Mouse (Mus musculus) MEL (cell line): ENCODE measurements around the gene Usp33. TPM values are rescaled to one million over a fixed set of nuclear protein-coding genes. Genes with fewer than 3 reads are reported as not detected.

Source experiments
- DNase-seq: peaks from one replicate; pipeline ENCODE4 v3.0.0; 2011; ENCODE audit warnings: low read depth, low spot score
- H3K27ac ChIP-seq: 2 replicates; pipeline ENCODE4 v1.5.1; 2012; ENCODE audit warnings: low read depth, mild to moderate bottlenecking, control low read depth, low read length, moderate library complexity; ENCODE audit not compliant: control insufficient read depth
- H3K27me3 ChIP-seq, 2 experiments: fragments of 150-350 bp in 1 of 2; sonication (generic) in 1 of 2; 2 replicates each; pipeline ENCODE4 v1.6.1; 2012; ENCODE audit warnings: low read length in 2 of 2, mild to moderate bottlenecking in 2 of 2, improper control_type of control experiment in 1 of 2, moderate library complexity in 1 of 2; ENCODE audit not compliant: insufficient read depth in 2 of 2, control insufficient read depth in 1 of 2
- H3K36me3 ChIP-seq, 2 experiments: 2 replicates each; pipeline ENCODE4 v1.6.1; 2012 to 2014; ENCODE audit warnings: low read length in 2 of 2, improper control_type of control experiment in 1 of 2, inconsistent platforms in 1 of 2, mild to moderate bottlenecking in 1 of 2; ENCODE audit not compliant: insufficient read depth in 2 of 2, control insufficient read depth in 1 of 2
- H3K4me1 ChIP-seq, 2 experiments: fragments of 150-350 bp in 1 of 2; sonication (generic) in 1 of 2; 2 replicates each; pipeline ENCODE4 v1.6.1; 2012; ENCODE audit warnings: low read length in 2 of 2, improper control_type of control experiment in 1 of 2, mild to moderate bottlenecking in 1 of 2; ENCODE audit not compliant: insufficient read depth in 2 of 2, control insufficient read depth in 1 of 2
- H3K4me3 ChIP-seq, 2 experiments: fragments of 150-350 bp in 1 of 2; sonication (generic) in 1 of 2; 2 replicates each; pipeline ENCODE4 v1.5.1; 2012; ENCODE audit warnings: low read depth in 2 of 2, low read length in 2 of 2, mild to moderate bottlenecking in 2 of 2, moderate library complexity in 2 of 2, control low read depth in 1 of 2, improper control_type of control experiment in 1 of 2; ENCODE audit not compliant: control insufficient read depth in 1 of 2, insufficient read depth in 1 of 2
- H3K79me2 ChIP-seq: 2 replicates; pipeline ENCODE4 v1.6.1; 2012; ENCODE audit warnings: mild to moderate bottlenecking, low read length, moderate library complexity; ENCODE audit not compliant: control insufficient read depth, poor library complexity, insufficient read depth
- H3K9ac ChIP-seq: 2 replicates; pipeline ENCODE4 v1.6.1; 2012; ENCODE audit warnings: low read depth, mild to moderate bottlenecking, control low read depth, low read length, moderate library complexity; ENCODE audit not compliant: control insufficient read depth, poor library complexity, severe bottlenecking
- H3K9me3 ChIP-seq: fragments of 150-350 bp; sonication (generic); replicated peaks from 2 replicates; pipeline ENCODE4 v1.6.1; 2012; ENCODE audit warnings: mild to moderate bottlenecking, low read length, improper control_type of control experiment, moderate library complexity; ENCODE audit not compliant: insufficient read depth
- BHLHE40 ChIP-seq: IDR thresholded peaks from 2 replicates; pipeline ENCODE4 v1.6.1; 2012; ENCODE audit warnings: low read depth, mild to moderate bottlenecking, inconsistent platforms, low read length, improper control_type of control experiment, borderline replicate concordance
- CHD2 ChIP-seq: IDR thresholded peaks from 2 replicates; pipeline ENCODE4 v1.6.1; 2011; ENCODE audit warnings: low read length, improper control_type of control experiment
- ELF1 ChIP-seq: IDR thresholded peaks from 2 replicates; pipeline ENCODE4 v1.6.1; 2014; ENCODE audit warnings: low read depth, mild to moderate bottlenecking, inconsistent platforms, low read length, improper control_type of control experiment, moderate library complexity
- GATA1 ChIP-seq: IDR thresholded peaks from 2 replicates; pipeline ENCODE4 v1.6.1; 2011; ENCODE audit warnings: low read depth, low read length, improper control_type of control experiment
- HCFC1 ChIP-seq: IDR thresholded peaks from 2 replicates; pipeline ENCODE4 v1.6.1; 2012; ENCODE audit warnings: low read depth, mild to moderate bottlenecking, inconsistent platforms, low read length, improper control_type of control experiment, moderate library complexity
- KAT2A ChIP-seq: conservative IDR thresholded peaks from 2 replicates; pipeline ENCODE4 v1.6.1; 2012; ENCODE audit warnings: low read depth, low read length, improper control_type of control experiment, inconsistent platforms
- MAX ChIP-seq: IDR thresholded peaks from 2 replicates; pipeline ENCODE4 v1.6.1; 2011; ENCODE audit warnings: low read length, improper control_type of control experiment
- MYC ChIP-seq: IDR thresholded peaks from 2 replicates; pipeline ENCODE4 v1.6.1; 2011; ENCODE audit warnings: low read depth, mild to moderate bottlenecking, low read length, improper control_type of control experiment, moderate library complexity
- POLR2A ChIP-seq, 2 experiments: IDR thresholded peaks; 2 replicates each; pipeline ENCODE4 v1.6.1; 2011 to 2012; ENCODE audit warnings: low read length in 2 of 2, mild to moderate bottlenecking in 2 of 2, control low read depth in 1 of 2, improper control_type of control experiment in 1 of 2, low read depth in 1 of 2, moderate library complexity in 1 of 2; ENCODE audit not compliant: control insufficient read depth in 1 of 2, insufficient read depth in 1 of 2, poor library complexity in 1 of 2
- POLR2AphosphoS2 ChIP-seq: IDR thresholded peaks from 2 replicates; pipeline ENCODE4 v1.6.1; 2011; ENCODE audit warnings: low read length, improper control_type of control experiment
- TBP ChIP-seq: IDR thresholded peaks from 2 replicates; pipeline ENCODE4 v1.8.0; 2011; ENCODE audit warnings: low read depth, low read length, improper control_type of control experiment
- USF1 ChIP-seq: IDR thresholded peaks from 2 replicates; pipeline ENCODE4 v1.6.1; 2014; ENCODE audit warnings: low read depth, mild to moderate bottlenecking, inconsistent platforms, low read length, improper control_type of control experiment, moderate library complexity
- USF2 ChIP-seq, 2 experiments: IDR thresholded peaks; 2 replicates each; pipeline ENCODE4 v1.6.1; 2011 to 2012; ENCODE audit warnings: improper control_type of control experiment in 2 of 2, low read length in 2 of 2, borderline replicate concordance in 1 of 2, inconsistent platforms in 1 of 2, low read depth in 1 of 2, mild to moderate bottlenecking in 1 of 2; ENCODE audit not compliant: insufficient read depth in 1 of 2
- ZNF384 ChIP-seq: IDR thresholded peaks from 2 replicates; pipeline ENCODE4 v1.6.1; 2012; ENCODE audit warnings: low read depth, mild to moderate bottlenecking, inconsistent platforms, low read length, improper control_type of control experiment
- polyA plus RNA-seq, 2 experiments: library from polyadenylated mRNA; stranded (reverse) in 1 of 2; unstranded in 1 of 2; fragments of >175 nt in 1 of 2; fragments of >200 nt in 1 of 2; gene quantifications; 2 replicates each; pipeline versions ENCODE4 v1.2.1 to v1.2.4; 2012; ENCODE audit warnings: low replicate concordance in 2 of 2, low read depth in 1 of 2; ENCODE audit not compliant: insufficient read length in 2 of 2, insufficient read depth in 1 of 2, missing spikeins in 1 of 2
- total RNA-seq: library from RNA; depleted of rRNA; stranded (reverse); fragments of 300-350 nt; gene quantifications from 2 replicates; pipeline ENCODE4 v1.2.3, GENCODE M21; 2012; rRNA removed

The Usp33 gene
- total and polyA plus RNA-seq, 3 experiments, result 32.3 to 34.1 TPM; not detected in 1

- Histone ChIP-seq H3K79me2 (peaks cover 16% of the 10 kb centered on the region), H3K9ac (no peak overlapping the region)
- TF ChIP-seq TBP (no peak), POLR2A (IDR thresholded peaks at IDR 0.05; ENCODE audit: control insufficient read depth in 1 of 2, insufficient read depth in 1 of 2, low read depth in 1 of 2, low read length in 2 of 2, poor library complexity in 1 of 2) (no peak), USF2 (IDR thresholded peaks at IDR 0.05; ENCODE audit: borderline replicate concordance in 1 of 2, insufficient read depth in 1 of 2, low read depth in 1 of 2, low read length in 2 of 2) (no peak), KAT2A (no peak), POLR2AphosphoS2 (no peak), BHLHE40 (no peak), CHD2 (no peak), GATA1 (no peak), ELF1 (no peak)
- TF ChIP-seq, all 39 proteins: peak for 0
- Histone ChIP-seq H3K4me1 (no peaks in the 10 kb centered on the region; a peak in 1 of 4 replicates), H3K27me3 (no peaks in the 10 kb centered on the region), H3K4me3 (no peak overlapping the region), H3K9me3 (no peaks in the 10 kb centered on the region), H3K36me3 (peaks cover 0 to 13% of the 10 kb centered on the region in 2 experiments; a peak in 3 of 4 replicates), H3K27ac (no peak overlapping the region)
- no peak for DNase-seq
These were observed 91.8 kb downstream of the Usp33 start for GRCm38 (mm10) chr3:152438068-152438467.

GRCm38 (mm10) chr3:152442795-152443194, 96.5 kb downstream of the Usp33 start:
- no peak for TF ChIP-seq USF1
- TF ChIP-seq MYC, result no peak
- no peak for TF ChIP-seq ZNF384
- no peak for TF ChIP-seq MAX
- TF ChIP-seq HCFC1, result no peak
- no peak for TF ChIP-seq USF2 (IDR thresholded peaks at IDR 0.05; ENCODE audit: borderline replicate concordance in 1 of 2, insufficient read depth in 1 of 2, low read depth in 1 of 2, low read length in 2 of 2)
- no peak for TF ChIP-seq POLR2A (IDR thresholded peaks at IDR 0.05; ENCODE audit: control insufficient read depth in 1 of 2, insufficient read depth in 1 of 2, low read depth in 1 of 2, low read length in 2 of 2, poor library complexity in 1 of 2)
- H3K36me3 ChIP-seq, result peaks cover 0 to 27% of the 10 kb centered on the region in 2 experiments; a peak in 2 of 4 replicates
- H3K4me3 ChIP-seq, result no peak overlapping the region

More at GRCm38 (mm10) chr3:152442795-152443194, 96.5 kb downstream of the Usp33 start:
- H3K9me3 ChIP-seq, result no peaks in the 10 kb centered on the region
- no peak for DNase-seq
- no peak overlapping the region for H3K27ac ChIP-seq
- H3K4me1 ChIP-seq, result no peaks in the 10 kb centered on the region
- H3K9ac ChIP-seq, result no peak overlapping the region
- H3K79me2 ChIP-seq, result peaks cover 16% of the 10 kb centered on the region
- no peaks in the 10 kb centered on the region for H3K27me3 ChIP-seq

Other genes starting within 250 kb of the Usp33 start
- gene Gipc2, start 180.2 kb upstream of the Usp33 start, total RNA-seq, result 0.27 and 0.62 TPM in 2 replicates
- under 1 TPM in 1 of 2 experiments, not detected in 1; 0.78 TPM for gene Gipc2, start 180.2 kb upstream of the Usp33 start, polyA plus RNA-seq
- 13.3 and 14.6 TPM in 2 replicates for gene Dnajb4, start 136.2 kb upstream of the Usp33 start, total RNA-seq
- 10 to 100 TPM in 1 of 2 experiments, not detected in 1; 10.7 TPM for gene Dnajb4, start 136.2 kb upstream of the Usp33 start, polyA plus RNA-seq
- gene Fubp1, start 136.1 kb upstream of the Usp33 start, total RNA-seq, result 202 and 251 TPM in 2 replicates
- gene Fubp1, start 136.1 kb upstream of the Usp33 start, polyA plus RNA-seq, result 100 to 1,000 TPM in 1 of 2 experiments, not detected in 1; 196 TPM
- gene Nexn, start 80.1 kb upstream of the Usp33 start, total RNA-seq, result 0.19 TPM in 1 of 2 replicates, not detected in the other
- gene Nexn, start 80.1 kb upstream of the Usp33 start, polyA plus RNA-seq, result under 1 TPM in 1 of 2 experiments, not detected in 1; 0.96 TPM
- 10.4 and 14.2 TPM in 2 replicates for gene Miga1, start 6.1 kb upstream of the Usp33 start, total RNA-seq
- gene Miga1, start 6.1 kb upstream of the Usp33 start, polyA plus RNA-seq, result 10 to 100 TPM in 1 of 2 experiments, not detected in 1; 16.2 TPM
- 52.5 and 53.7 TPM in 2 replicates for gene Zzz3, start 49.0 kb downstream of the Usp33 start, total RNA-seq
- gene Zzz3, start 49.0 kb downstream of the Usp33 start, polyA plus RNA-seq, result 100 to 1,000 TPM in 1 of 2 experiments, 10 to 100 TPM in 1; 46.1 to 507 TPM